Mouse (Mus musculus): Measurements from ENCODE around the gene Iqca.

The Iqca gene

GRCm38 (mm10) chr1:90139729-90140128 lies 13.5 kb downstream of the Iqca start:
- no peak for DNase-seq (ENCODE audit: low read depth in 1 of 2, low spot score in 2 of 2)

GRCm38 (mm10) chr1:90132402-90132801 lies 20.8 kb downstream of the Iqca start:
- DNase-seq (ENCODE audit: low read depth in 1 of 2, low spot score in 2 of 2) = no peak

DNA sequence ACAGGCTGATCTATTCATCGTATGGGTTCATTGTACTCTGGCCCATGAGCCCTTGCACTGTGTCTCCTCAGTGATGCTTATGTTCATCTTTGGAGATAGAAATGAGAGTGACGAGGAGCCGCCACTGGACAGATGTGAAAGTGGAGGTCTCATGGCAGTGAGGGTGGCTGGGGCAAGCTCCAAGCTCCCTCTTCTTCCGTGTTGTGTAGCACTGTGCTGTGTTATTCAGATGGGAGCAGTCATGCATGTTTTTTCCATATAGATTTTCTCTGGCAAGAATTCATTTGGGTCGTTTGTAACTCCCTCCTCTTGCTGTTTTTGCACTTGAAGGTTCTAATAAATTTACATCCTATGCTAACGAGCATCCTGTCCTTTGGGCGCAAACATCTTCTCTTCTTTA lies 21.2 kb downstream of the Iqca start:
- DNase-seq (ENCODE audit: low read depth in 1 of 2, low spot score in 2 of 2) = no peak

GRCm38 (mm10) chr1:90124561-90124960 lies 28.6 kb downstream of the Iqca start:
- no peak for DNase-seq (ENCODE audit: low read depth in 1 of 2, low spot score in 2 of 2)

DNA sequence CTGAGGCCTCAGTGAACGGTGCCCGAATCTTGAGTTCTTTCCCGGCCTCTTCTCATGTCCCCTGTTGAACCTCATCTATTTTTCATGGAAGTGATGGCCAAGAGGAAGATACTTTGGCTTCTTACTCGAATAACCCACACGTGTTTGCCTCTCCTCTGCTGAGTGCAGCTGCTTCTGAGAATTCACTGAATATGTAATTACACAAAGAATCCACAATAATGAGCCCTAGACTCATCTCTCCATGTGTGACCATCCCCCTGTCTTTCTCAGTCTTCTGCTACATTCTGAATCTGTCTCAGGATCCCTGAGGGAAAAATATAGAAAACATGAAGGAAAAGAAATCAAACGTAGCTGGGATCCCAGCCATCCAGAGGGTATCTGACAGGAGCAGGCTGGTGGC lies 32.5 kb downstream of the Iqca start:
- no peak for DNase-seq (ENCODE audit: low read depth in 1 of 2, low spot score in 2 of 2)

- DNase-seq (ENCODE audit: low read depth in 1 of 2, low spot score in 2 of 2) = no peak
Observed at GRCm38 (mm10) chr1:90119214-90119613, 34.0 kb downstream of the Iqca start.

- no peak for DNase-seq (ENCODE audit: low read depth in 1 of 2, low spot score in 2 of 2)
Observed at GRCm38 (mm10) chr1:90117207-90117606, 36.0 kb downstream of the Iqca start.

GRCm38 (mm10) chr1:90114586-90114985 lies 38.6 kb downstream of the Iqca start:
- DNase-seq (ENCODE audit: low read depth in 1 of 2, low spot score in 2 of 2) = no peak

DNA sequence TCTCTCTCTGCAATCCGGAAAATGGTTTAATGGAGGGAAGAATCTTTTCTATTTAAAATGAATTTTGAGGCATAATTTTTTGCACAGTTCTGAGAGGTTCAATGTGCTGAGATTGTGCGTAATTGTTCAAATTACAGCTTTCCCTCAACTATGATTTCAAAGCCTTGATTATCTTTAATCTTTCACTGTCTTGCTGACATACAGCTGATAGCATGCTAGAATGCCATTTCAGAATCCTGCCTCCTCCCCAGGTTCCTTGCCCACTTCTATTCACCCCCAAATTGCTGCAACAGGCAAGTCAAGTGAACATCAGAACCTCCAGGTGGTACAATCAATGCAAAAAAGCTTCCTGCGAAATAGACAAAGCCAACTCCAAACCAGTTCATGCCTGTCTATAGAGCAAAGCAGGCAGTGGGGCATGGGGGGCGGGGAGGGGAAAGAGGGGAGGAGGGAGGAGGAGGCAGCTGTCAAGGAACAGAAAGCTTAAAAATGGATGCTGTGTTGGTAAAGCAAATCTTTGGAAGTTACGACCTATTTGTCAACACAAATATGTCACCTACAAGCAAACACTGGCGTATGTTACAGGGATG lies 39.5 kb downstream of the Iqca start:
- no peak for DNase-seq (ENCODE audit: low read depth in 1 of 2, low spot score in 2 of 2)

GRCm38 (mm10) chr1:90112669-90113068 lies 40.5 kb downstream of the Iqca start:
- no peak for DNase-seq (ENCODE audit: low read depth in 1 of 2, low spot score in 2 of 2)

DNA sequence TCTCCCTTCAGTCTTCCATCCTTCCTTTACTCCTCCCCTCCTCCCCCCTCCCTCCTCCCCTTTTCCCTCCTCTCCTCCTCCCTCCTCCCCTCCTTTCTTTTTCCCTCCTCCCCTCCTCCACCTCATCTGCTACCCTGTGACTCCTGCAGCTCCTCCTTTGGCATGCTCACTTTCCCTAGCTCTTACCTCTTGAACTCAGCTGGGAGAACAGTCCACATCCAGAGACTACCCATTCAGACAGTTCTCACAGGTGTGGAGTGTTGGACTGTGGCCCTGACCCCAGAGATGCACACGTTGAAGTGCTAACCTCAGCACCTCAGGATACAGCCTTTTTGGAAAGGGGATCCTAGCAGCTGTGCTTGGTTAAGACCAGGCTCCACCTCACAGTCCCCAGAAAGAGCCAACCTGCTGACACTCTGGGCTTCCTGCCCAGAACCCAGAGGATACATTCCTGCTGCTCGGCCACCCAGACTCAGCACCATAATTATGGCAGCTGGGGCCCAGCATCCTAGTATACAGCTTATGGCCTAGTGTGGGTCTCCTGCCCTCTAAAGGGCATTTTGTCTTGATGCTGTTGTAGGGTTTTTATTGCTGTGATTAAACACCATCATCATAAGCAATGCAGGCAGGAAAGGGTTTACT lies 41.9 kb downstream of the Iqca start:
- DNase-seq (ENCODE audit: low read depth in 1 of 2, low spot score in 2 of 2) = no peak

DNA sequence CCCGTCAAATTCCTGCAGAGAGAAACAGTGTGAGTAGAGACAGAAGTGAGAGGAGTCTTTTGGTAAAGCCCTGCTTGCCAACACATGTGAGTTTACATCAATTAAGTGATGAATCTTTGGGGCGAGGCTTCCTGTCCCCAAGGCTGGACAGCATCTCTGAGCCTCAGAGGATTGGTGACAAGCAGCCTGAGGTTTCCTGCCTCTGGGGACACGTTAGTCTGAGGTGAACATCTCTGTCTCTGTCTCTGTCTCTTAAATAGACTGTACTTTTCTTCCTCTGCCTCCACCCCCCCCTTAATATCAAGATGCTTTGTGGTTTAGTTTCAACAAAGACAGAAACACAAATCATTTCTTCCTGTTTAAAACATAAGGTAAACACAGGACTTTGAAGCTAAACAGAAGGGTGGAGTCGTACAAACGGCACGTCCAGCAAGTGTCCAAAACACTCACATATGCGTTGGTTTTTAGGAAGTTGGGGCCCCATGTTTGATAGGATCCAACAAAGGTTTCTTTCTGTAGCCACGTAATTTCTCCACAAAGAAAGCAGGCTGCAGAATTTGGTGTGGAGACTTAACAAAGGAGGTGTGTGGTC lies 49.2 kb downstream of the Iqca start:
- DNase-seq (ENCODE audit: low read depth in 1 of 2, low spot score in 2 of 2) = no peak

GRCm38 (mm10) chr1:90100360-90101232 lies 52.6 kb downstream of the Iqca start:
- DNase-seq (ENCODE audit: low read depth in 1 of 2, low spot score in 2 of 2) = no peak

DNA sequence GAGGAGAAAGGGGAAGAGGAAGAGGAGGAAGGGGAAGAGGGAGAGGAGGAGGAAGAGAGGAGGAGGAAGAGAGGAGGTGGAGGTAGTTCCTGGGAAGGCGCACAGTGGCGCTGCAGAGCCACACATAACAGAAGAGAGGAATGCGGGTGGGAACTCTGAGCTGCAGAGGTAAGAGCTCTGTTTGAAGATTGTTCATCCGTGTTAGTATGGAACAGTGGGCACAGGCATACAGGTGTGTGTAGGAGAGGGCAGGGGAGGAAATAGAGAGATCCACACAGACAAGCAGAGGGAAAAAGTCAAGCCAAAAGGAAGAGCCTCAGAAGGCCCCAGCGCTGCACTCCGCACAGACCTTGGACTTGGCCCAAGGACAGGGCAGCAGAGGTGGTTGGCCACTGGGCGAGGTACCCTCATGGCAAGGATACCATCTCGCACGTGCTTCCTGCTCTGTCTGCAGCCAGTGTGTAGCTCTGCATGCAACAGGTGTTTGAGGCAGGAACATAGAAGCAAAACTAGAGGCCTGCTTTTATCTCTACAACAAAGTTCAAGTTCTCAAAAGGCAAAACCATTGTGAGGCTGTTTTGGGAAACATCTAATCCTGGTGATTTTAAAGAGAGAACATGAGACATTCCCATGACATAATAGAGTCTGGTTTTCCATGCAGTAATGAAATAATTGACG lies 60.2 kb downstream of the Iqca start:
- DNase-seq (ENCODE audit: low read depth in 1 of 2, low spot score in 2 of 2) = no peak

- no peak for DNase-seq (ENCODE audit: low read depth in 1 of 2, low spot score in 2 of 2)
Observed at GRCm38 (mm10) chr1:90088192-90088990, 64.8 kb downstream of the Iqca start.

GRCm38 (mm10) chr1:90086461-90086860 lies 66.7 kb downstream of the Iqca start:
- no peak for DNase-seq (ENCODE audit: low read depth in 1 of 2, low spot score in 2 of 2)

- no peak for DNase-seq (ENCODE audit: low read depth in 1 of 2, low spot score in 2 of 2)
Observed at GRCm38 (mm10) chr1:90085526-90086157, 67.6 kb downstream of the Iqca start.

DNA sequence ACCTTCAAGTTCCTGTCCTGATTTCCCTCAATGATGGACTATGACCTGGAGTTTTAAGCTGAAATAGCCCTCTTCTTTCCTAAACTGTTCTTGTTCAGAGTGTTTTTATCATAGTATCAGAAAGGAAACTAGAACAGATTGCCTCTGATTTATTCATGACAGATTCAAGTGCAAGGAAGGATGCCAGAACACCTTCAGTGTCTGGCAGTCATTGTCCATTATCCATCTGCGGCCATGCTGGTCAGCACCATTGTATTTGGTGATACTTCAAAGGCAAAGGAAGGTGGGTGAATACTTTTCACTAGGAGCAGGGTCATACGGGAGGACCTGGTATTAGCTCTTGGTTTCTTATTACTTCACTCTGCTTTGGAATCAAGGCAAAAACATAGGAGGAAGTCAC lies 76.9 kb downstream of the Iqca start:
- no peak for DNase-seq (ENCODE audit: low read depth in 1 of 2, low spot score in 2 of 2)

DNA sequence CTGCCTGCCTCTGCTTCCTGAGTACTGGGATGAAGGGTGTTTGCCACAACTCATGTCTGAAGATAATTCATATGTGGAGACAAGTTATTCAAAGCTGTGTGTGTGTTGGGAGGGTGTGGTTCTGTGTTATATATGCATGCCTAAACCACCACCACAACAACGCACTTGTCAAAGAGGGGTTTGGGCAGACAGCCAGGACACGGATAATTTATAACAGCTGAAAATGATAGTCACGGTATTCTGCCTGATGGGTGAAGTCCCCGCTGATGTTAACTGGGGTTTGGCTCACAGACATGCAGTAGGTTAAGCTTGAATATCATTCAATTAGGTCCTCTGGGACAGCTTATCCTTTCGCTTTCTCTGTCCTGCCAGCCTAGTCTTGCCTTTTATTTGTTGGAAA lies 78.4 kb downstream of the Iqca start:
- DNase-seq (ENCODE audit: low read depth in 1 of 2, low spot score in 2 of 2) = no peak
